Mouse (Mus musculus) cerebellum, adult 8-10 months (tissue): Measurements from ENCODE around the gene March8.
"Not testable (repeated sequence)": the region's sequence is repeated elsewhere in the genome, so short reads cannot be mapped to it uniquely, and the experiment has no call there.

ENCODE experiments used
- DNase-seq: peaks from one replicate; pipeline ENCODE4 v3.0.0; 2022

Gene March8

GRCm38 (mm10) chr6:116337835-116338501 lies at the start of gene March8:
TSS of gene March8 (plus strand) at chr6:116338024.
- DNase-seq = peak; percentile 87

- DNase-seq = no peak
These were observed 26.4 kb upstream of the March8 start for GRCm38 (mm10) chr6:116311411-116311810.

GRCm38 (mm10) chr6:116319259-116319658 lies 18.6 kb upstream of the March8 start:
- no peak for DNase-seq

- no peak for DNase-seq
These were observed 11.2 kb upstream of the March8 start for GRCm38 (mm10) chr6:116326641-116327040.

GRCm38 (mm10) chr6:116331396-116331795 lies 6.4 kb upstream of the March8 start:
- no peak for DNase-seq

- no peak for DNase-seq
These were observed 374 bp upstream of the March8 start for GRCm38 (mm10) chr6:116337466-116337834.

- no peak for DNase-seq
These were observed 696 bp downstream of the March8 start for GRCm38 (mm10) chr6:116338520-116338919.

- DNase-seq = no peak
These were observed 1.3 kb downstream of the March8 start for GRCm38 (mm10) chr6:116339088-116339487.

- DNase-seq = no peak
These were observed 2.7 kb downstream of the March8 start for GRCm38 (mm10) chr6:116340521-116340920.

- DNase-seq = no peak
These were observed 10.1 kb downstream of the March8 start for GRCm38 (mm10) chr6:116347953-116348352.

GRCm38 (mm10) chr6:116349997-116350396 lies 12.2 kb downstream of the March8 start:
- no peak for DNase-seq

- no peak for DNase-seq
These were observed 12.8 kb downstream of the March8 start for GRCm38 (mm10) chr6:116350643-116351042.

GRCm38 (mm10) chr6:116351534-116351933 lies 13.7 kb downstream of the March8 start:
- no peak for DNase-seq

- no peak for DNase-seq
These were observed 15.6 kb downstream of the March8 start for GRCm38 (mm10) chr6:116353428-116353827.

GRCm38 (mm10) chr6:116356311-116356947 lies 18.6 kb downstream of the March8 start:
- not testable (repeated sequence) for DNase-seq

- DNase-seq = no peak
These were observed 19.1 kb downstream of the March8 start for GRCm38 (mm10) chr6:116356948-116357325.

- no peak for DNase-seq
These were observed 20.2 kb downstream of the March8 start for GRCm38 (mm10) chr6:116358056-116358455.

- no peak for DNase-seq
These were observed 21.4 kb downstream of the March8 start for GRCm38 (mm10) chr6:116359256-116359655.

GRCm38 (mm10) chr6:116361463-116361862 lies 23.6 kb downstream of the March8 start:
- DNase-seq = no peak

- no peak for DNase-seq
These were observed 24.2 kb downstream of the March8 start for GRCm38 (mm10) chr6:116361993-116362392.

- no peak for DNase-seq
These were observed 30.1 kb downstream of the March8 start for GRCm38 (mm10) chr6:116367971-116368370.

- DNase-seq = no peak
These were observed 32.0 kb downstream of the March8 start for GRCm38 (mm10) chr6:116369811-116370210.

GRCm38 (mm10) chr6:116370216-116370976 lies 32.6 kb downstream of the March8 start:
- no peak for DNase-seq

GRCm38 (mm10) chr6:116371500-116371899 lies 33.7 kb downstream of the March8 start:
- DNase-seq = no peak
